Mouse (Mus musculus): ENCODE data around the gene Kank4.

DNA sequence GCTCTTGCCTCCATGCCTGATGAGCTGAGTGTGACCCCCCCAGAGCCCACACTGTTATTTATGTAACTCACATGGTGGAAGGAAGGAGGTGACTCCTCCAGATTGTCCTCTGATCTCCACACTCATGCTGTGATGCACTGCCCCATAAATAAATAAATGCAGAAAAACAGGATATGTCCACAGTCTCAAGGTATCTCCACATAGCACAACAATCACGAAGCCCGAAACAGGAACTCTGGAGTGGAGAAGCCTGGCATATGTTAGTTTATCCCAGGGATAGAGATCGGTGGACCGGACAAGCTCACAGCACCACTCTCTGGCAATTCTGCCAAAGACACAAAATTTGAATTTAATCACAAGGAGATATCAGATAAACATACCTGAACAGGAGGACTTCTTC lies 36.6 kb upstream of the Kank4 start:
- TF ChIP-seq GATA1 (IDR thresholded peaks at IDR 0.05; ENCODE audit: low read length) = no peak
- no peak for TF ChIP-seq TAL1 (IDR thresholded peaks at IDR 0.05; ENCODE audit: low read length)

All from erythroblast, embryonic 14.5 days (primary cell).